Mouse (Mus musculus) lung, adult 2 months (tissue): Measurements from ENCODE around the gene Espl1.

Source experiments
- CTCF ChIP-seq: fragments of 200-500 bp; IDR thresholded peaks from 2 replicates; pipeline ENCODE4 v1.5.1; 2011; ENCODE audit warnings: mild to moderate bottlenecking, low read length, control low read depth; ENCODE audit not compliant: insufficient read depth
- POLR2A ChIP-seq: fragments of 200-500 bp; IDR thresholded peaks from 2 replicates; pipeline ENCODE4 v1.6.1; 2011; ENCODE audit warnings: low read depth, mild to moderate bottlenecking, control low read depth, low read length, borderline replicate concordance; ENCODE audit errors: extremely low read depth

DNA sequence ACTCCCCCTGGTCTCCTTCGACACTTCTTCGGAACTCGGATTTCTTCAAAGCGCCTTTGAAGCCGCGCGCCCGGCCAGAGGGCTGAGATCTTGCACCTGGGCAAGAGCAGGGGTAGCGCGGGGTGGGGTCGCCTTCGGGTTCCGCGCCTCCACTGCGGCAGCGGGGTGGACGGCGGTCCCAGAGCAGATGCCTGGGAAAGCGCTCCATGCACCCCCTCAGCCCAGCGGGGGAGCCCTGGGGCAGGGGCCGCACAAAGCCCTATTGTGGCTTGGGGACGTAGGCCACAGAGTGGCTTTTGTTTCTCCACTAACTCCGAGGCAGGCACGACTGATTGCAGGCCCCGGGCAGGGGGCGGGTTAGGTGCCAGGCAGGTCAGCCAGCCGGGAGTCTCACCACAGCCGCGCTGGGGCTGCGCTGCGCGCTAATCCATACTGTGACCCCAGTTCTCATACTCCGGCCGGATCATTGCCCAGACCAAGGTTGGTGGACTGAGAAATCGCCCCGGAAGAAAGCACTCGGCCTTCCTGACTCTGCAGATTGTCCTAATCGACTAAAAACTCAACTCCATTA is 59.9 kb downstream of the Espl1 start:
- TF ChIP-seq POLR2A (no peak), CTCF (no peak)
